ENCODE assay signal across 8 mouse cellular contexts in genomic region chr11:87086290-87086984, GRCm38 (mm10). TPM values are rescaled to one million over a fixed set of nuclear protein-coding genes. Genes with fewer than 3 reads are reported as not detected.
DNase-seq lines count a peak whose midpoint lies in the region; ATAC-seq and TF ChIP-seq lines count a peak whose summit lies in the region.

Gene Smg8 (minus strand): TSS chr11:87086774.

- no peaks in the 10 kb centered on the region for H3K27me3 ChIP-seq in lung, embryonic 16.5 days (ENCODE audit: control insufficient read depth, insufficient read depth, low read depth, low read length)
- no peaks in the 10 kb centered on the region for H3K27me3 ChIP-seq in thymus, adult 2 months (ENCODE audit: control insufficient read depth, insufficient read depth, low read length)

- ATAC-seq in frontal cortex, adult (ENCODE audit: low TSS enrichment): peak; percentile 97
- ATAC-seq in hematopoietic stem cell, adult 5-6 weeks (replicated peaks in 1 of 2; ENCODE audit: insufficient read depth in 1 of 2, low FRiP score in 2 of 2, low TSS enrichment in 1 of 2, low read depth in 1 of 2, poor library complexity in 2 of 2, severe bottlenecking in 2 of 2): peak; percentile 96 to 99
- ATAC-seq in lung, embryonic 16.5 days (ENCODE audit: low read depth): peak; percentile 94

- peak within 1 kb of the TSS; percentile 84 for H3K9ac ChIP-seq in lung, embryonic 16.5 days (ENCODE audit: low read length)

- peak; percentile 59; the same call in 1 of the 2 replicates for TF ChIP-seq POLR2A in thymus, adult 2 months (IDR thresholded peaks at IDR 0.05; ENCODE audit: control insufficient read depth, extremely low read depth, insufficient read depth, low read length, poor library complexity)

- peak within 1 kb of the TSS; percentile 97 for H3K4me2 ChIP-seq in lung, embryonic 16.5 days (ENCODE audit: low read depth, low read length)

- peak within 1 kb of the TSS; percentile 80 for H3K4me3 ChIP-seq in lung, embryonic 16.5 days (ENCODE audit: low read length)
- peak within 1 kb of the TSS; percentile 81 for H3K4me3 ChIP-seq in thymus, adult 2 months (ENCODE audit: control insufficient read depth, insufficient read depth, low read length)

- H3K36me3 ChIP-seq in lung, embryonic 16.5 days (ENCODE audit: control insufficient read depth, insufficient read depth, low read length): peaks cover 14% of the 10 kb centered on the region; the same call in 1 of the 2 replicates
- peaks cover 6% of the 10 kb centered on the region for H3K36me3 ChIP-seq in thymus, adult 2 months (ENCODE audit: control insufficient read depth, insufficient read depth, low read length)

- peak within 1 kb of the TSS; percentile 41 for H3K27ac ChIP-seq in lung, embryonic 16.5 days (ENCODE audit: low read length)
- H3K27ac ChIP-seq in thymus, adult 2 months (ENCODE audit: control insufficient read depth, insufficient read depth, low read length): no peak within 1 kb of the TSS

- TF ChIP-seq CTCF in thymus, adult 2 months (IDR thresholded peaks at IDR 0.05; ENCODE audit: borderline replicate concordance, control insufficient read depth, extremely low read depth, insufficient read depth, low read length, poor library complexity): no peak; the same call in 1 of the 2 replicates

- no peaks in the 10 kb centered on the region for H3K9me3 ChIP-seq in lung, embryonic 16.5 days (ENCODE audit: control insufficient read depth, low read length)

- under 1% methylated on average over 43 of the region's 43 CpGs for WGBS in lung, embryonic 16.5 days
- WGBS in thymus, adult 2 months: under 1% methylated on average over 43 of the region's 43 CpGs

- peaks cover 18% of the 10 kb centered on the region for H3K4me1 ChIP-seq in lung, embryonic 16.5 days (replicated peaks; ENCODE audit: control insufficient read depth, insufficient read depth, low read length)
- H3K4me1 ChIP-seq in thymus, adult 2 months (replicated peaks; ENCODE audit: control insufficient read depth, insufficient read depth, low read length): peaks cover 13% of the 10 kb centered on the region

- DNase-seq in Muller cell, postnatal 12 days (ENCODE audit: inconsistent ontology term): peak; percentile 89
- DNase-seq in cerebellum, adult 9-10 months: peak; percentile 81
- peak; percentile 75 for DNase-seq in layer of hippocampus, adult 9-11 months
- DNase-seq in ovary, adult 18-20 months (ENCODE audit: low spot score): peak; percentile 71
- DNase-seq in thymus, adult 2 months: peak; percentile 76

RNA-seq across cellular contexts. Expression of gene Smg8, which starts in this region (rescaled TPM):
- total RNA-seq in hematopoietic stem cell, adult 5-6 weeks (2017): 17.6 and 19.5 TPM in 2 replicates
- polyA plus RNA-seq in lung, embryonic 16.5 days (2015; fragmentation: Nextera tagmentation; extraction: Ambion mirVana): 17.3 and 19.6 TPM in 2 replicates
- polyA plus RNA-seq in thymus, adult 2 months (2012; rRNA removed): 13.8 and 14.1 TPM in 2 replicates
